Mouse (Mus musculus) naive thymus-derived CD4-positive, alpha-beta T cell, adult 2 months (primary cell): Measurements from ENCODE around the gene Id3.

Source experiments
- DNase-seq: peaks from one replicate; pipeline ENCODE4 v3.0.0-alpha.2; 2011; ENCODE audit warnings: low read depth

Id3 gene

DNA sequence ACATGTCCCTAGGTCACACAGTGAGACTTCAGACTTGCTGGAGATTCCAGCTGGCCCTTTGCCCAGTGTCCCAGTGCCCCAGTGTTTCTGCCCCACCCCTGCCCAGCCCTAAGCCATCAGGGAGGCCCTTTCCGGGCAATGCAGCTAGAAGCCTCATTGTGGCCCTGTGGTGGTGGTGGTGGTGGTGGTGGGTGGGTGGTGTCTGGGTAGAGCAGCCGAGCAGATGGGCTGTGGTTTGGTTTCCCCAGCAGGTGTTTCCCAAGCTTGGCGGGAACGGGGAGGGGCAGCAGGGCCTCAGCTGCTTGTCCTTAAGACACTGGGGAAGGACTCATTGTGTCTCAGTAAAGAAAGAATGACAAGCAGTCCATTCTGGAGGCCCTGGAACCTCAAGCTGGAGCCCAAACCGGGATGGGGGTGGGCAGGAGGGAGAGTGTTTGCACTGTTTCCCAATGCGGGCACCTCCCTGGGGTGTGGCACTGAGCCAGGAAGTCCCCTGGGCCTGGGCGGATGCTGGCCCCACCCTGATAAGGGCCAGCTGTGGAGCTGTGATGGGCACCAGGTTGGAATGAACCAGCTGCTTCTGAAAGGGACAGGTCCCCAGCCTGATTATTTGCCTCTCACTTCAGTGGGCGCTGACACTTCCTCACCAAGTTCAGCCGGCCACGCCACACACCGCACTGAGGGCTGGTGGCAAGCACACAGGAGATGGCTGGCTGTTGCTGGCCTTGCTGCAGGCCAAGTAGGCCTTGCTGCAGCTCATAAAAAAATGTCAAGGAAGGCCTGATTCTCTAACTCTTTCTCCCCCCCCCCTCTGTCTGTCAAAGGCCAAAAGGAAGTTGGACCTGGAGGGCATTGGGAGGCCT is 34.5 kb downstream of the Id3 start:
- peak; percentile 67 for DNase-seq

DNA sequence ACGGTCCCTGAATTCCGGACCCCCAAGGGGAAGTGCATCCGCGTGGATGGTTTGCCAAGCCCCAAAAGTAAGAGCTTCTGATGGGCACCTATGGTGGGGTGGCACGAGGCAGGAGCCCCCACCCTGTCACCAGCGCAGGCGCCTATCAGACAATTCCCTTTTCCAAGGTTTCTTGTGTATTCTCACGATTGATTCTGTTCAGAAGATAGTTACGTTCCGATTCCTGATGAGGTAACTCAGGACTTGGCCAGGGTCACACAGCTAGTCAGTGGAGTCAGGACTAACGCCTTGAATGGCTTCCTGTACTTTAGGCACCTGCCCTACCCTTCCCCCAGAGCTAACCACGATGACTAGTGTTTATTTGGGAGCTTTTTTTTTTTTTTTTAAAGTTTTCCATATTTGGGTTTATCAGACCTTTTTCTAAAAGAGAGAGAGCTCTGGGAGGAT is 35.2 kb downstream of the Id3 start:
- peak; percentile 62 for DNase-seq

DNA sequence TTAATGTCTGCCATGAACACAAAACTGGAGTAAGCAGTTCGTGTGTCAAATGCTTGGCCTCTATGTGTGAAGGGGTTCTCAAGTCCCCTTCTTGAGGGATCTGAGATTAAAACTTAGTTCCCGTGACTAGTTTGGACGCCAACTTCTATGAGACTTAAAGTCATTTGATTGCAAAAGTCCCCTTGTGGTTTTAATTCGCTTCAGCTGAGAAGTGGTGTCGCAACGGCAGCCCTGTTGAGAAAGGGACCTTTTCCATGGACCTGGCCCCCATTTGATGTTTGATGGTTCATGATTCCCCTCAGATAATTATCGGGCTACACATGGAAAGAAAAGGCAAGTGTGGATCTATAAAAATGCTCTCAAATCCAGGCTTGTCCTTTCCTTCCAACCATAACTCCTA is 36.2 kb downstream of the Id3 start:
- peak; percentile 57 for DNase-seq

DNA sequence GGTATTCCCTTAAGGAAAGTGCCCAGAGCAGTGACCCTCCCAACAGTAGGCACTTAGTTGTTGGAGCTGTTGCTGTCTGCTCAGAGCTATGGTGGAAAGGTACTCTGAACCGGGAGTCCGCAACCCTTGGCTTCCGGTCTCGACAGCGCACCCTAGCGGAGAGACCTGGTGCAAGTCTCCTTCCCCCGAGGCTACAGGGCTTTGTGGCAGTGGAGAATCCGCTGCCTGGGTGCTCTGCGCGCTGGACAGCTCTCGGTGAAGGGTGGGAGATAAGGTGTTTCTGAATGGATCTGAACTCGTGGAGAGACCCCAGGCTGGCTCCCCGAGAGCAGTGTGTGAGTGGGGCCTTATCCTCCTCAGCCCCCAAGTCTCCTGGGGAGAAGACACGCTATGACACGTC is 36.7 kb downstream of the Id3 start:
- DNase-seq, result peak; percentile 96

DNA sequence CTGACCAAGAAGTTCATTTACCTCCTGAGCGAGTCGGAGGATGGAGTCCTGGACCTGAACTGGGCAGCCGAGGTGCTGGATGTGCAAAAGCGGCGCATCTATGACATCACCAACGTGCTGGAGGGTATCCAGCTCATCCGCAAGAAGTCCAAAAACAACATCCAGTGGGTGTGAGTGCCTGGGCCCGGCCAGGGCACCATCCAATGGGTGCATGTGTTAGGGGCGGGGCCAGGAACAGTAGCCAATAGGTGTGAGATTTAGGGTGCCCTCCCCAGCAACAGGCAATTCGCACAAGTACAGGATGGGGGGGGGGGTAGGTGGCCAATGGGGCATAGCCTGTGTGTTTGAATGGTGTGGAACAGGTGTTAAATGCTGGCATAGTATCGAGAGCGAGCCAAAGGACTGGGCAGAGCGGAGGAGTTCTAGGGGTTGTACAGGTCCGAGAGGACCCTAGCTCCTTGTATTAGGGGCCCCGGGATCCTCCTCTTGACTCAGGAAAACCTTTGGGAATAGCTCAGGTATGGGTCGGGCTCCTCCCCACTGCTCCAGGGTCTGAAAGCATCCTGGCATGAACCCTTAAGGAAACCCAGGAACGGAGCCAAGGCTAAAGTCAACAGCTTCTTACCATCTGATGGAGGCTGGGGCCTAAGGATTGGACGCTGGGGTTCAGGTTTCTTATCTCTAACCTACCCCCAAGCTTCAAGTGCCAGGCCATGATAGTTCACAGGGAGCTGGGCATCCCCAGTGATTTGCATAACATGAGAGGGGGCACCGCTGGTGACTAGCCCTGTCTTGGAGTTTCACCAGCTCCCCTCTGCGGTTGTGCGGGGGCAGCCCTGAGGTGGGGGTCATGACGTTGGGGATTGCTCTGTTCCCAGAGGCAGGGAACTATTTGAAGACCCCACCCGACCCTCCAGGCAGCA is 37.4 kb downstream of the Id3 start:
- peak; percentile 88 for DNase-seq

DNA sequence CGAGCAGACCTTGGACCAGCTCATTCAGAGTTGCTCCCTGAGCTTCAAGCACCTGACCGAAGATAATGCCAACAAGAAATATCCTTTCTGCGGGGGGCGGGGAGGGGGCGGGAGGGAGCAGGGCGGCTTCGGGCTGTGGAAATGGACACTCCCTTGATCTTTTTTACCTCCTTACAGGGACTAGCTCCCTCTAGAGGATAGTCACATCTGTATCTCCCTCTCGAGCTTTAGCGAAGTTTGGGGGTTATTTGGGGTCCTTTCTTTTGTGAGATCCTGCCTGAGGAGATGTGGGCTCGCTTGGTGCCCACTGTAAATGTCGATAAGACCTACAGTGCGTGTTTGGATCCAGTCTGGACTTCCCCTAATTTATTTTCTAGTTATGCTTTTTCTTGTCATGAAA is 38.1 kb downstream of the Id3 start:
- DNase-seq, result no peak

DNA sequence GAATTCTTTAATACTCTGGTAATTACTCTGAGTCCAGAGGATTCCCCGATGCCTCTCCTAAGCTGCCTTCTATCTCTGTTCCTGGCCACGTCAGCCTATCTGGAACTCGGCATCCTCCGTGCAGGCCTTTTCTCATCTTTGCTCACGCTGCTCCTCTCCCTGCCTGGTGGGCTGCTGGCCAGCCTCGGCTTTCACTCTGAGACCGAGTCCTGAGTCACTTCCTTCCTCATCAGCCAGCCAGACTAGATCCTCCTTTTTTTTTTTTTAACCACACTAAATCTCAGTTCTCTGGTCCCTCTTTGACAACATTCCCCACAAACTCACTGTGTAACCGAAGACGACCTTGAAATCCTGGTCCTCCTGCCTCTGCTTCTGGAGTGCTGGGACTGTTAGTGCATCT is 42.1 kb downstream of the Id3 start:
- DNase-seq, result no peak

DNA sequence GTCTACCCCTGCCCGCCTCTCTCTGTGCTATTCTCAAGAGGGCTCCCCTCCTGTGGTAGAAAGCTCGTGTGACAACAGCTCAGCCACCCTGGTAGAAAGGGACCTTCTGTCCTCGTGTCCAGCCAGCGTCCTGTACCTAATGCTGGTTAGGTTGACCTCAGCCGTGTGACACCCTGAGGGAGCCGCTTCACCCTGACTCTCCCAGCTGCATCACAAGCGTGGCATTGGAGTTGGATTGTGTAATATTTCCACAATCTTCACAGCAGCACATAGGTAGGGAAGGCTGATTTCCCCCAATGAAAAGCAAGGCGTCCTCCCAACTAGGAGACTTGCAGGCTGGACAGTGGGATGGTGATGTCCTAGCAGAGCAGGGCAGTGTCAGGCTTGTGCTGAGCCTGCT is 43.0 kb downstream of the Id3 start:
- DNase-seq, result no peak

DNA sequence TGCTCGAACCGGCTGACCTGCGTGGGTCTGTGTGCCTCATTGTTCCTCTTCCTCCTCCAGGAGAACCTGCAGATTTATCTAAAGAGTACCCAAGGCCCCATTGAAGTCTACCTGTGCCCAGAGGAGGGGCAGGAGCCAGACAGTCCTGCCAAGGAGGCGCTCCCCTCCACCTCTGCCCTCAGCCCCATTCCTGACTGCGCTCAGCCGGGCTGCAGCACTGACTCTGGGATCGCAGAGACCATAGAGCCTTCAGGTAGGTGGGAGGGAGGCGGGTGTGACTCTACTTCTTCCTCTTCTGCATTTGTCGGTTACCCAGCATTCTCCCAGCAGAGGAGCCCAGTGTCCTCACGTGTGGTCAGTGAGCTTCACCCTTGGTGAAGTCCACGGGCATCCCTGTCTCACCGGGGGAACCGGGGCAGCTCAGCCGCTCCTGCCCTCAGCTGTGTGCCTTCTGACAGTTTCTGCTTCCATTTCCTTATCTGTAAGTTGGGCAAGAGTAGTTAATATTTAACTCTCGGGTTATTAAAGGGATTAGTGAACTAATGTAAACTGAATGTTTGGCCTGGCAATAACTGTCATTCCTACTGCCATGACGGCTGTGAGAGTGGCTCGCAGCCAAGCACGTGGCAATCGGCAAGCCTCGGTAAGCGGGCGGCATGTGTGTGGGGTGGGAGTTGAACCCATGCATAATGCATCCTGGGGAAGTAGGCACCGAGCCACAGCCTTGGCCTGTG is 43.6 kb downstream of the Id3 start:
- DNase-seq, result no peak

DNA sequence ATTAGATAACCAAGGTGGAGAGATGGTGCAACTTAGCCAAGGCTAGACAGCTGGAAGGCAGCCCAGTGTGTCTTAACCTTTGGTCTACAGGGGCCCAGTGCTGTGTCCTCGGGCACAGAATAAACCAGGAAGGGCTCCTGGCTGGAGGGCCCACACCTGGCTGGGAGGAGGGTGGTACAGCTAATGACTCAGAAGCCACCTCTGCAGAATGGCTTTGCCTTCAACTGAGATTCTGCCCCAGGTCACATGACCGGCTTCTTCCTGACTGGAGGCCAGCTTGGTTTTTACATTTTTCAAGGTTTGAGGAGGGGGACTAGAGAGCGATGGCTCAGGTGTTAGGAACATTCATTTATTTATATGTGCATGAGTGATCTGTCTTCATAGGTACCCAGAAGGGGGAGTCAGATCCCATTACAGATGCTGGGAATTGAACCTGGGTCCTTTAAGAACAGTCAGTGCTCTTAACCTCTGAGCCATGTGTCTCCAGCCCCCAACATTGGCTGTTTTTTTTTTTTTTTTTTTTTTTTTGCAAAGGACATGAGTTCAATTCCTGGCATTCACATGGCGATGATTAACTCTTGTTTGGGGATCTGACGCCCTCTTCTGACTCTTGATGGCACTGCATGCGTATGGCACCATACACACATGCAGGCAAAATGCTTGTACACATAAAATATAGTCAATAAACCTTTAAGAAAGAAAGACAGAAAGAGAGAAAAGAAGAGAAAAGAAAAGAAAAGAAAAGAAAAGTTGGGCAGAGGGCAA is 45.9 kb downstream of the Id3 start:
- DNase-seq, result peak; percentile 70

DNA sequence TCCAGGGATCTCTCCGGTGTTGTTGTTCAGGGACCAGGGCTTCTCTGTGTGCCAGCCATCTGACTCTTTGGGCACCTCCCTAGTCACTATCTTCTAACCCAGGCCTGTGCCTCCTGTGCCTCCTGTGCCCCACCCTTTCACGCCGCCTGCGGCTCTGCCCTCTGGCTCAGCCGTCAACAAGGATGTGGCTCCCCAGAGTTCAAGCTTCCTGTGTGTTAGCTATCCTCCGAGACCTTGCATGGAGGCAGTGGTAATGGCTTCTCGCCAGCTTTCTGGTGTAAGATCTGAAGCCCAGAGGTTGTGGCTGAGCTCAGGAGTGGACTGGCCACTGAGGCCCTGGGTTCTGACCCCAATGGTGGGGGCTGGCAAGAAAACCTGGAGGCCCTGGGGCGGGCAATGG is 46.6 kb downstream of the Id3 start:
- peak; percentile 83 for DNase-seq

DNA sequence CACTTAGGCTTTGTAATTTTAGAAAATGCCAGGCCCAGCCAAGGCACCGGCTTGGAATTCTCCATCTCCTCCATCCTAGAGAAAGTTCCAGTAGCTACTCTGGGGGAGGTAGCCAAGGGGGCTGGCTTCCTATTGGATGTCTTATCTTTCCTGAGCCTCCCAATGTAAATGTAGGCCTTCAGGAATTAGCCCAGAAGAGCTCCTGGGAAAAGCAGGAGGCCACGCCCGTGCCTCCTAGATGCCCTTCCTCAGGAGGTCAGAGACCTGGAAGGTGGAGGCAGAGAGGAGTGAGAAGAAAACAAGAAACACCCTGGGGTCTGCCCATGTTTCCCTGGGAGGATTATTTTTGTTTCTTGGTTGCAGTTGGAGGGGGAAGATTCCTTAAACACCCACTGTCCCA is 50.3 kb downstream of the Id3 start:
- no peak for DNase-seq

DNA sequence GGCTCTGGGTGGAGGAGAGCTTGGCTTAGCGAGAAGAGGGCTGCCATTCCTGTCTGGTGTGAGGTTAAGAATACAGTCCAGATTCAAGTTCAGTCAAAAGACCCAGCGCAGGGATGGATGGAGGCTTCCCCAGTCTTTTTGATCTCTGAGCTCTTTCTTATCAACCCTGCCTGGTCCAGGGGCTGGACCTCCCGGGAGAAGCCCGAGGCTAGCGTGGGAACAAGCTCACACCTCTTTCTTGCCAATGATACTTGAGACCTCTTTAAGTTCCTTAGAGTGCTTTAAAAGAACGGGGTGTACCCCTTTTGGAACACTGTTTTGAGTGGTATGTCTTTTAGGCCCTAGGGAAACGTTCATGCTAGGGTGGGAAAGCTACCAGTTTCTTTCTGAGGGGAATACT is 51.7 kb downstream of the Id3 start:
- no peak for DNase-seq
